Mouse (Mus musculus) forebrain, embryonic 16.5 days (tissue): ENCODE data around the gene Gm37240. TPM values are rescaled to one million over a fixed set of nuclear protein-coding genes. Genes with fewer than 3 reads are reported as not detected.

ENCODE experiments used
- ATAC-seq: fragments of 200-750 bp; cut with Nextera tagmentation; 2 replicates; pipeline ENCODE4 v1.8.0; 2017; ENCODE audit warnings: mild to moderate bottlenecking, moderate library complexity
- H3K27ac ChIP-seq: fragments of 300-500 bp; sonication (generic); 2 replicates; pipeline ENCODE4 v1.5.1; 2014; ENCODE audit warnings: low read length, control low read depth
- H3K27me3 ChIP-seq: fragments of 300-500 bp; sonication (generic); replicated peaks from 2 replicates; pipeline ENCODE4 v1.6.1; 2014; ENCODE audit warnings: low read length; ENCODE audit not compliant: control insufficient read depth, insufficient read depth
- H3K36me3 ChIP-seq: fragments of 300-500 bp; sonication (generic); 2 replicates; pipeline ENCODE4 v1.6.1; 2014; ENCODE audit not compliant: control insufficient read depth, insufficient read depth
- H3K4me1 ChIP-seq: fragments of 300-500 bp; sonication (generic); replicated peaks from 2 replicates; pipeline ENCODE4 v1.6.1; 2014; ENCODE audit warnings: low read length; ENCODE audit not compliant: control insufficient read depth, insufficient read depth
- H3K4me2 ChIP-seq: fragments of 300-500 bp; sonication (generic); 2 replicates; pipeline ENCODE4 v1.6.1; 2014; ENCODE audit warnings: mild to moderate bottlenecking, low read length, control low read depth
- H3K4me3 ChIP-seq: fragments of 300-500 bp; sonication (generic); replicated peaks from 2 replicates; pipeline ENCODE4 v1.5.1; 2014; ENCODE audit warnings: mild to moderate bottlenecking, low read length, control low read depth
- H3K9ac ChIP-seq: fragments of 300-500 bp; sonication (generic); replicated peaks from 2 replicates; pipeline ENCODE4 v1.6.1; 2014; ENCODE audit warnings: low read depth, low read length, control low read depth
- H3K9me3 ChIP-seq: fragments of 300-500 bp; sonication (generic); 2 replicates; pipeline ENCODE4 v1.6.1; 2016; ENCODE audit warnings: low read length; ENCODE audit not compliant: control insufficient read depth
- WGBS: fragments of 180-500 bp; shearing (Covaris S2); extraction: QIAGEN DNeasy Blood & Tissue Kit; methylation state at CpG from one replicate; pipeline ENCODE4 v1.1.7; 2014; 5-methylcytosine and 5-hydroxymethylcytosine counted together
- polyA plus RNA-seq: library from polyadenylated mRNA; unstranded; fragments of >200 nt; fragmentation: Nextera tagmentation; extraction: Ambion mirVana; gene quantifications from 2 replicates; pipeline ENCODE4 v1.2.1, GENCODE M21; 2015

Gm37240 gene
- polyA plus RNA-seq, 1 experiment from 2014 or later: 1.6 TPM

DNA sequence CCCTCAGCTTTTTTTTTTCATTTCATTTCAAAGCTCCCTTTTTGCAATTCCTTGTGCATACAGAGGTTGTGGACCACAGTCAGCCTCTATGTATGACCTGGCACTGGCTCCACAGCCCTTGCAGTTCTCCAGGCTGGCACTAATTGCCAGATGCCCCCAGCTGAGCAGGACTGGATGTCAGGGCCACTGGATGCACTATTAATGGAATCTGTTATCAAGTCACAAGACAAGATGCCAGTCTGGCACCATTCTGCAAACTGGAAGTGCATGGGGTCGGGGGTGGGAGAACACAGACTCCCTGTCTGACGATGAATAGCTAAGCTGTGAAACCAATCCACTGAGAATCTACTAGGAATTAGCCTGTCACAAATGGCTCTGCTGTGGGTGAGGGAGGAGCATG is 336.0 kb downstream of the Gm37240 start:
- Histone ChIP-seq H3K27me3 (no peaks in the 10 kb centered on the region), H3K9ac (no peak overlapping the region), H3K36me3 (no peaks in the 10 kb centered on the region), H3K4me3 (no peak overlapping the region), H3K27ac (no peak overlapping the region), H3K9me3 (0 out of 2 replicates have a peak, but pooled peaks cover 3% of the 10 kb centered on the region), H3K4me1 (0 out of 2 replicates have a peak, but pooled peaks cover 4% of the 10 kb centered on the region), H3K4me2 (no peak overlapping the region)
- WGBS: 44% methylated on average over 2 of the region's 2 CpGs
- no peak for ATAC-seq

DNA sequence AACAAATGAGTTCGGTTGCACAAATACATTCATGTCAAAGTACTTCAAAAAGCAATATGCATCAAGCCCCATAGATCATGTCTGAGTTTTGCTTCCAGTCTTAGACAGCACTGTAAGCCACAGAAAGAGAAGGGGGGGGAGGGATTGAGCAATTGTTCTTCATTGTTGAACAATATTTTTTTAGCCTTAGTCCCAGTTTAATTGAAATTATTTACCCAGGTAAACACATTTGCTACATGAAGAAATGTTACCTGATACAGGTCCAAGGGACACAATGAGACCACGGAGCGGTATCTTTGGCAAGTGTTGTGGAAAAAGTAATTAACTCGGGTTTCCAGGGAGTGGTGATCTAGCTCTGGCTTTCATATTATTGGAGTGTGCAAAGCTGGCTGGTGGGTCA is 337.0 kb downstream of the Gm37240 start:
- 0 out of 2 replicates have a peak, but pooled peaks cover 3% of the 10 kb centered on the region for H3K9me3 ChIP-seq
- H3K4me1 ChIP-seq: 0 out of 2 replicates have a peak, but pooled peaks cover 4% of the 10 kb centered on the region
- WGBS: 71% methylated on average over 4 of the region's 4 CpGs
- no peak for ATAC-seq
- H3K9ac ChIP-seq: no peak overlapping the region
- H3K4me3 ChIP-seq: no peak overlapping the region
- H3K4me2 ChIP-seq: no peak overlapping the region
- no peaks in the 10 kb centered on the region for H3K36me3 ChIP-seq
- no peak overlapping the region for H3K27ac ChIP-seq
- no peaks in the 10 kb centered on the region for H3K27me3 ChIP-seq

DNA sequence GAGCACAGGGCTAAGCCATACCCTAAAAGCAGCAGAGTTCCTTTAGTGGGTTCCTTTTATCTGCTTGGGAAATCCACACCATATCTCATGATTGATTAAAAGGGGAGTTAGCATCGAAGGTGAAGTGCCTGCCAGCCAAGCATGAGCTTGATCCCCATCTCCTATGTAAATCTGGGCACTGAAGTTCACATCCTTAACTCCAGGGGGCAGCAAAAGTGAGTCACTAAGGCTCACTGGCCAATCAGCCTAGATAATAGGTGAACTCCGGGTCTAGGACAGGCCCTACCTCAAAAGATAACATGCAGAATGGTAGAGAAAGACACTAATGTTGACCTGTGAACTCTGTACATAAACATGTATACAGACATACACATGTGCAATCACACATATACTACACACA is 343.7 kb downstream of the Gm37240 start:
- Histone ChIP-seq H3K36me3 (no peaks in the 10 kb centered on the region), H3K4me1 (no peaks in the 10 kb centered on the region), H3K4me2 (no peak overlapping the region), H3K4me3 (no peak overlapping the region), H3K27me3 (no peaks in the 10 kb centered on the region), H3K9me3 (no peaks in the 10 kb centered on the region), H3K9ac (no peak overlapping the region), H3K27ac (no peak overlapping the region)
- no peak for ATAC-seq
- 67% methylated on average over 2 of the region's 2 CpGs for WGBS

DNA sequence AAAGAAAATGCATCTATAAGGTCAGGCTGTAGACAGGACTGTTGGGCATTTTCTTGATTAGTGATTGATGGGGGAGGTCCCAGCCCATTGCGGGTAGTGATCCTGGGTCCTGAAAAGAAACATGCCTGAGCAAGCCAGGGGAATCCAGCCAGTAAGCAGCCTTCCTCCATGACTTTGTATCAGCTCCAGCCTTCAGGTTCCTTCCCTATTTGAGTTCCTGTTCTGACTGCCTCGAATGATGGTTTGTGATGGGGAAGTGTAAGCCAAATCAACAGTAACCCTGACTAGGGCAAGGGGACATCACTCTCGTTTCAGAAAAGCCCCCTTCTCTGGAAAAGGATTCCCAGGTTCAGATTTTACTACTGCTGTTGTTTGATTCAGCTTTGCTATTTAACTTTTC is 344.6 kb downstream of the Gm37240 start:
- Histone ChIP-seq H3K4me3 (no peak overlapping the region), H3K27ac (no peak overlapping the region), H3K4me2 (no peak overlapping the region), H3K4me1 (no peaks in the 10 kb centered on the region), H3K9me3 (no peaks in the 10 kb centered on the region), H3K36me3 (no peaks in the 10 kb centered on the region), H3K27me3 (no peaks in the 10 kb centered on the region), H3K9ac (no peak overlapping the region)
- no peak for ATAC-seq
- WGBS: 71% methylated on average over 3 of the region's 3 CpGs

GRCm38 (mm10) chr3:85535621-85536520 is 351.4 kb downstream of the Gm37240 start:
- Histone ChIP-seq H3K9ac (no peak overlapping the region), H3K4me2 (no peak overlapping the region), H3K27ac (no peak overlapping the region), H3K27me3 (no peaks in the 10 kb centered on the region), H3K4me1 (0 out of 2 replicates have a peak, but pooled peaks cover 3% of the 10 kb centered on the region), H3K36me3 (no peaks in the 10 kb centered on the region), H3K4me3 (no peak overlapping the region), H3K9me3 (no peaks in the 10 kb centered on the region)
- 82% methylated on average over 11 of the region's 11 CpGs for WGBS
- ATAC-seq: no peak

- Histone ChIP-seq H3K27me3 (no peaks in the 10 kb centered on the region), H3K4me1 (peaks cover 3% of the 10 kb centered on the region; the same call in 1 of the 2 replicates), H3K9ac (no peak overlapping the region), H3K27ac (no peak overlapping the region), H3K9me3 (no peaks in the 10 kb centered on the region), H3K4me2 (no peak overlapping the region), H3K36me3 (no peaks in the 10 kb centered on the region), H3K4me3 (no peak overlapping the region)
- 75% methylated on average over 3 of the region's 3 CpGs for WGBS
- ATAC-seq: no peak
Observed at GRCm38 (mm10) chr3:85535042-85535441, 352.3 kb downstream of the Gm37240 start.

GRCm38 (mm10) chr3:85532376-85532775 is 354.9 kb downstream of the Gm37240 start:
- Histone ChIP-seq H3K9ac (no peak overlapping the region), H3K27ac (no peak overlapping the region), H3K36me3 (no peaks in the 10 kb centered on the region), H3K9me3 (no peaks in the 10 kb centered on the region), H3K27me3 (no peaks in the 10 kb centered on the region), H3K4me2 (no peak overlapping the region), H3K4me3 (no peak overlapping the region), H3K4me1 (peaks cover 3% of the 10 kb centered on the region; the same call in 1 of the 2 replicates)
- ATAC-seq: no peak
- 24% methylated on average over 3 of the region's 3 CpGs for WGBS

DNA sequence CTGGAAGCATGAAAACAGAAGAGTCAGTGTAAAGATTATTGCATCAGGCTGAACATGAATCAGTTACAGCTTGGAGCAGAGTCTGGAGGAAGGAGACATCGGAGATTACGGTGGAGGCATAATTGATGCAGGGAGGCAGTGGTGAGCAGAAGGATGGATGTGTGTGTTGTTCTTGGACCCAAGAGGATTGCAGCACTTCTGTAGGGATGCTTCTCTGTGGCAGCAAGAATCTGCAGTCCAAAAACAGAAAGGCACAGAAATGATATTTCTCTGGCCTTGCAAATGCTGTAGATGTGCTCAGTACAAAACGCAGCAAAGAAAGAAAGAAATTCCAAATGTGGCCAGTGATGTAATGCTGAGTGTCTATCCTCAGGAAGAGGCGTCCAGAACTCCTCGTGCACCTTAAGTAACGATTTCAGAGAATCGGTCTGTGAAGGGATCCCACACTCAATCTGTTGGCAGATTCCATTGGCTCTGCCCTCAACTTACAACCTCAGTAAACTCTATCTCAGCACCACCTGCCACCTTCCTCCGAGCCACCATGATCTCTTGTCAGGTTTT is 356.6 kb downstream of the Gm37240 start:
- ATAC-seq: no peak
- H3K4me1 ChIP-seq: peaks cover 3% of the 10 kb centered on the region; the same call in 1 of the 2 replicates
- no peak overlapping the region for H3K9ac ChIP-seq
- no peaks in the 10 kb centered on the region for H3K9me3 ChIP-seq
- WGBS: 86% methylated on average over 8 of the region's 8 CpGs
- no peak overlapping the region for H3K27ac ChIP-seq
- H3K4me2 ChIP-seq: no peak overlapping the region
- no peaks in the 10 kb centered on the region for H3K27me3 ChIP-seq
- no peak overlapping the region for H3K4me3 ChIP-seq
- H3K36me3 ChIP-seq: no peaks in the 10 kb centered on the region

GRCm38 (mm10) chr3:85521311-85521907 is 365.9 kb downstream of the Gm37240 start:
- Histone ChIP-seq H3K27me3 (no peaks in the 10 kb centered on the region), H3K9me3 (no peaks in the 10 kb centered on the region), H3K4me3 (no peak overlapping the region), H3K9ac (no peak overlapping the region), H3K4me2 (no peak overlapping the region), H3K4me1 (no peaks in the 10 kb centered on the region), H3K36me3 (no peaks in the 10 kb centered on the region), H3K27ac (no peak overlapping the region)
- WGBS: 98% methylated on average over 1 of the region's 1 CpGs
- no peak for ATAC-seq
